Mouse (Mus musculus) hindbrain, postnatal 0 days (tissue): ENCODE results near the gene Olfr1410. TPM values are rescaled to one million over a fixed set of nuclear protein-coding genes. Genes with fewer than 3 reads are reported as not detected.

Source experiments
- ATAC-seq: fragments of 200-750 bp; cut with Nextera tagmentation; 2 replicates; pipeline ENCODE4 v1.8.0; 2017; ENCODE audit warnings: mild to moderate bottlenecking, moderate TSS enrichment, moderate library complexity
- DNase-seq: peaks from one replicate; pipeline ENCODE4 v3.0.0-alpha.2; 2015; ENCODE audit warnings: low spot score
- H3K27ac ChIP-seq: fragments of 300-500 bp; sonication (generic); 2 replicates; pipeline ENCODE4 v1.5.1; 2014; ENCODE audit warnings: mild to moderate bottlenecking
- H3K27me3 ChIP-seq: fragments of 300-500 bp; sonication (generic); 2 replicates; pipeline ENCODE4 v1.6.1; 2014; ENCODE audit warnings: low read length, mixed read lengths; ENCODE audit not compliant: insufficient read depth
- H3K36me3 ChIP-seq: fragments of 300-500 bp; sonication (generic); 2 replicates; pipeline ENCODE4 v1.6.1; 2014; ENCODE audit warnings: low read length, mixed read lengths; ENCODE audit not compliant: insufficient read depth
- H3K4me1 ChIP-seq: fragments of 300-500 bp; sonication (generic); 2 replicates; pipeline ENCODE4 v1.6.1; 2014; ENCODE audit warnings: antibody characterized with exemption, low read length, mixed read lengths; ENCODE audit not compliant: insufficient read depth
- H3K4me2 ChIP-seq: fragments of 300-500 bp; sonication (generic); 2 replicates; pipeline ENCODE4 v1.6.1; 2014; ENCODE audit warnings: low read depth, mild to moderate bottlenecking, low read length, moderate library complexity, mixed read lengths
- H3K4me3 ChIP-seq: fragments of 300-500 bp; sonication (generic); 2 replicates; pipeline ENCODE4 v1.5.1; 2014; ENCODE audit warnings: low read length
- H3K9ac ChIP-seq: fragments of 300-500 bp; sonication (generic); replicated peaks from 2 replicates; pipeline ENCODE4 v1.6.1; 2014; ENCODE audit warnings: mild to moderate bottlenecking, low read length, moderate library complexity, mixed read lengths
- H3K9me3 ChIP-seq: fragments of 300-500 bp; sonication (generic); 2 replicates; pipeline ENCODE4 v1.6.1; 2016; ENCODE audit warnings: low read length, mixed read lengths
- CTCF ChIP-seq: IDR thresholded peaks from 2 replicates; pipeline ENCODE4 v1.5.1; 2016; ENCODE audit warnings: antibody characterized with exemption, control low read depth, low read depth
- WGBS: fragments of 180-500 bp; shearing (Covaris S2); extraction: QIAGEN DNeasy Blood & Tissue Kit; methylation state at CpG from one replicate; pipeline ENCODE4 v1.1.7; 2014; 5-methylcytosine and 5-hydroxymethylcytosine counted together
- polyA plus RNA-seq: library from polyadenylated mRNA; unstranded; fragments of >200 nt; fragmentation: Nextera tagmentation; extraction: Ambion mirVana; gene quantifications from 2 replicates; pipeline ENCODE4 v1.2.1, GENCODE M21; 2015
- total RNA-seq: library from RNA; depleted of rRNA; stranded (reverse); fragments of >200 nt; gene quantifications from 2 replicates; pipeline ENCODE4 v1.2.3, GENCODE M21; 2014

The Olfr1410 gene
- total and polyA plus RNA-seq, 2 experiments from 2014 or later: not detected

- ATAC-seq (no peak), DNase-seq (no peak)
- H3K27ac ChIP-seq: no peak overlapping the region
- WGBS: 76% methylated on average over 6 of the region's 6 CpGs
- no peaks in the 10 kb centered on the region for H3K4me1 ChIP-seq
- no peak for TF ChIP-seq CTCF
- H3K9me3 ChIP-seq: no peaks in the 10 kb centered on the region
- no peaks in the 10 kb centered on the region for H3K27me3 ChIP-seq
- H3K36me3 ChIP-seq: peaks cover 13% of the 10 kb centered on the region
- H3K9ac ChIP-seq: no peak overlapping the region
- H3K4me3 ChIP-seq: no peak overlapping the region
- H3K4me2 ChIP-seq: no peak overlapping the region
Measured at GRCm38 (mm10) chr1:92632948-92633347, 27.4 kb downstream of the Olfr1410 start.

GRCm38 (mm10) chr1:92633726-92634125, 28.1 kb downstream of the Olfr1410 start:
- Histone ChIP-seq H3K9me3 (no peaks in the 10 kb centered on the region), H3K4me2 (no peak overlapping the region), H3K4me3 (no peak overlapping the region), H3K4me1 (no peaks in the 10 kb centered on the region), H3K27ac (no peak overlapping the region), H3K36me3 (peaks cover 21% of the 10 kb centered on the region), H3K27me3 (no peaks in the 10 kb centered on the region), H3K9ac (no peak overlapping the region)
- WGBS: 83% methylated on average over 8 of the region's 8 CpGs
- TF ChIP-seq CTCF: no peak
- no peak for DNase-seq
- ATAC-seq: no peak

GRCm38 (mm10) chr1:92634569-92634968, 29.0 kb downstream of the Olfr1410 start:
- H3K9ac ChIP-seq: no peak overlapping the region
- DNase-seq (no peak), ATAC-seq (no peak)
- peaks cover 21% of the 10 kb centered on the region for H3K36me3 ChIP-seq
- no peaks in the 10 kb centered on the region for H3K27me3 ChIP-seq
- WGBS: 29% methylated on average over 1 of the region's 1 CpGs
- peak overlapping the region; percentile 56; the same call in 1 of the 2 replicates for H3K27ac ChIP-seq
- TF ChIP-seq CTCF: no peak
- no peaks in the 10 kb centered on the region for H3K9me3 ChIP-seq
- no peaks in the 10 kb centered on the region for H3K4me1 ChIP-seq
- H3K4me3 ChIP-seq: no peak overlapping the region
- no peak overlapping the region for H3K4me2 ChIP-seq

GRCm38 (mm10) chr1:92634976-92635599, 29.5 kb downstream of the Olfr1410 start:
- Histone ChIP-seq H3K9me3 (no peaks in the 10 kb centered on the region), H3K4me1 (0 out of 2 replicates have a peak, but pooled peaks cover 1% of the 10 kb centered on the region), H3K27me3 (no peaks in the 10 kb centered on the region), H3K4me2 (no peak overlapping the region), H3K36me3 (peaks cover 21% of the 10 kb centered on the region), H3K27ac (peak overlapping the region; percentile 56; the same call in 1 of the 2 replicates), H3K4me3 (no peak overlapping the region), H3K9ac (no peak overlapping the region)
- DNase-seq: peak; percentile 56
- WGBS: 34% methylated on average over 4 of the region's 4 CpGs
- no peak for TF ChIP-seq CTCF
- peak; percentile 86 for ATAC-seq

- Histone ChIP-seq H3K4me2 (no peak overlapping the region), H3K4me1 (0 out of 2 replicates have a peak, but pooled peaks cover 7% of the 10 kb centered on the region), H3K27ac (peak overlapping the region; percentile 56; the same call in 1 of the 2 replicates), H3K27me3 (no peaks in the 10 kb centered on the region), H3K9me3 (no peaks in the 10 kb centered on the region), H3K4me3 (no peak overlapping the region), H3K9ac (no peak overlapping the region), H3K36me3 (peaks cover 21% of the 10 kb centered on the region)
- ATAC-seq (no peak), DNase-seq (no peak)
- WGBS: 77% methylated on average over 8 of the region's 8 CpGs
- TF ChIP-seq CTCF: no peak
Measured at GRCm38 (mm10) chr1:92636015-92636414, 30.4 kb downstream of the Olfr1410 start.

GRCm38 (mm10) chr1:92636676-92637075, 31.1 kb downstream of the Olfr1410 start:
- WGBS: 96% methylated on average over 11 of the region's 11 CpGs
- Histone ChIP-seq H3K27ac (no peak overlapping the region), H3K9ac (no peak overlapping the region), H3K9me3 (no peaks in the 10 kb centered on the region), H3K4me3 (no peak overlapping the region), H3K27me3 (no peaks in the 10 kb centered on the region), H3K36me3 (peaks cover 21% of the 10 kb centered on the region), H3K4me2 (no peak overlapping the region), H3K4me1 (0 out of 2 replicates have a peak, but pooled peaks cover 7% of the 10 kb centered on the region)
- TF ChIP-seq CTCF: no peak
- DNase-seq: no peak
- no peak for ATAC-seq

GRCm38 (mm10) chr1:92637501-92638172, 32.1 kb downstream of the Olfr1410 start:
- no peaks in the 10 kb centered on the region for H3K27me3 ChIP-seq
- ATAC-seq (no peak), DNase-seq (no peak)
- H3K9ac ChIP-seq: no peak overlapping the region
- H3K4me1 ChIP-seq: 0 out of 2 replicates have a peak, but pooled peaks cover 10% of the 10 kb centered on the region
- 92% methylated on average over 15 of the region's 15 CpGs for WGBS
- H3K9me3 ChIP-seq: no peaks in the 10 kb centered on the region
- no peak for TF ChIP-seq CTCF
- H3K36me3 ChIP-seq: peaks cover 21% of the 10 kb centered on the region
- no peak overlapping the region for H3K4me2 ChIP-seq
- H3K4me3 ChIP-seq: no peak overlapping the region
- no peak overlapping the region for H3K27ac ChIP-seq
